Mouse (Mus musculus) heart, postnatal 4 days (tissue): ENCODE measurements around the gene Olfr96. TPM values are rescaled to one million over a fixed set of nuclear protein-coding genes. Genes with fewer than 3 reads are reported as not detected.

Experiments used
- DNase-seq: peaks from one replicate; pipeline ENCODE4 v3.0.0; 2021
- total RNA-seq, 2 experiments: library from RNA; stranded (reverse); gene quantifications; 2 replicates each; pipeline ENCODE4 v1.2.3; 2021

Olfr96 gene
- total RNA-seq, 2 experiments from 2014 or later, result not detected

- no peak for DNase-seq
Measured at GRCm38 (mm10) chr17:37275626-37276248, 55.8 kb downstream of the Olfr96 start.

Other genes with a start within 250 kb of the Olfr96 start
- gene 2410137M14Rik, start 238.9 kb upstream of the Olfr96 start, total RNA-seq, result not detected
- under 1 TPM; 0.29 to 0.43 TPM for gene H2-M5, start 230.6 kb upstream of the Olfr96 start, total RNA-seq
- 10 to 100 TPM in 1 of 2 experiments, 1 to 10 TPM in 1; 9.7 to 14.5 TPM for gene Zfp57, start 219.0 kb upstream of the Olfr96 start, total RNA-seq
- not detected for gene Mog, start 196.7 kb upstream of the Olfr96 start, total RNA-seq
- 10 to 100 TPM; 21.6 to 22.4 TPM for gene Gabbr1, start 174.2 kb upstream of the Olfr96 start, total RNA-seq
- not detected for gene Olfr90, start 131.6 kb upstream of the Olfr96 start, total RNA-seq
- gene Olfr91, start 121.9 kb upstream of the Olfr96 start, total RNA-seq, result not detected
- gene Olfr92, start 100.1 kb upstream of the Olfr96 start, total RNA-seq, result not detected
- not detected for gene Olfr93, start 58.7 kb upstream of the Olfr96 start, total RNA-seq
- gene Ubd, start 26.3 kb upstream of the Olfr96 start, total RNA-seq, result not detected
- not detected for gene Olfr94, start 19.2 kb upstream of the Olfr96 start, total RNA-seq
- gene Olfr95, start 7.0 kb upstream of the Olfr96 start, total RNA-seq, result not detected
- gene Olfr97, start 17.2 kb downstream of the Olfr96 start, total RNA-seq, result not detected
- gene Olfr98, start 43.6 kb downstream of the Olfr96 start, total RNA-seq, result not detected
- gene H2-M3, start 50.1 kb downstream of the Olfr96 start, total RNA-seq, result 1 to 10 TPM; 1.5 to 2.0 TPM
- gene Olfr99, start 63.3 kb downstream of the Olfr96 start, total RNA-seq, result not detected
- gene Olfr101, start 84.2 kb downstream of the Olfr96 start, total RNA-seq, result not detected
- gene Olfr102, start 96.9 kb downstream of the Olfr96 start, total RNA-seq, result not detected
- gene Olfr103, start 119.6 kb downstream of the Olfr96 start, total RNA-seq, result not detected
- gene Olfr104-ps, start 139.4 kb downstream of the Olfr96 start, total RNA-seq, result not detected
- not detected for gene Olfr105-ps, start 158.9 kb downstream of the Olfr96 start, total RNA-seq
- gene Olfr106-ps, start 170.2 kb downstream of the Olfr96 start, total RNA-seq, result not detected
- not detected for gene Olfr107, start 179.1 kb downstream of the Olfr96 start, total RNA-seq
- gene Olfr108, start 225.3 kb downstream of the Olfr96 start, total RNA-seq, result not detected
- not detected for gene Olfr109, start 238.8 kb downstream of the Olfr96 start, total RNA-seq